In the genomic region with DNA sequence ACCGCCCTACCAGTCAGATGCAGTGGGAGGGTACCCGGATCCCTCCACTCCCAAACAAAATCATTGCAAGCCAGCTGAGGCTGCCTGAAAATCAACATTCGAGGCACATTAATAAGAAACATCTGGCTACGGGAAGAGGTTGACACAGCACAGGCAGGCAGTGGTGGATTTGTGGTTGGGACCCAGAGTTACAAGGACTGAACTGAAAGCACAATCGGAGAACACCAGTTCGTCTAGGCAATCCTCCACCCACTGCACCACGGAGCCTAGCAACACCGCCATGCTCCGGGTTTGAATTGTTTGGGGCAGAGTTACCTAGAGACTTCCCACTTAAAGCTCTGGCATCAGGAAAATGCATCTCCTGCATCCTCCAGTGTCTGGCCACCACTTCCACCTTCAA, we compare ENCODE assay signal across 10 mouse cellular contexts. TPM values are rescaled to one million over a fixed set of nuclear protein-coding genes. Genes with fewer than 3 reads are reported as not detected.
DNase-seq lines count a peak whose midpoint lies in the region; ATAC-seq and TF ChIP-seq lines count a peak whose summit lies in the region.
"Had no signal": no experiment of that assay in that cellular context is flagged by ENCODE, and none has a peak within 500 bp of the region (broad histone marks: within the 10 kb centered on the region; RNA-seq: fewer than 3 reads in every experiment).

No protein-coding gene starts in this region.

- peak overlapping the region; percentile 99 for H3K4me2 ChIP-seq in stomach, postnatal 0 days (replicated peaks; ENCODE audit: low read depth)

- WGBS in heart, adult 2 months = 34% methylated on average over 9 of the region's 9 CpGs
- 22% methylated on average over 9 of the region's 9 CpGs for WGBS in stomach, postnatal 0 days

- no peak for TF ChIP-seq EP300 in heart, adult 2 months (IDR thresholded peaks at IDR 0.05; ENCODE audit: insufficient read depth, low read depth, low read length)
- TF ChIP-seq EP300 in stomach, postnatal 0 days (optimal IDR thresholded peaks at IDR 0.05) = no peak

- H3K79me2 ChIP-seq in heart, adult 2 months (replicated peaks; ENCODE audit: control insufficient read depth, insufficient read depth, low read length) = no peaks in the 10 kb centered on the region

- intact Hi-C loops in heart, adult 2 months (cut with DNase I) = no loop called here
- intact Hi-C loops in heart, postnatal 14 days (cut with DNase I) = no loop called here

- H3K4me3 ChIP-seq in heart, adult 2 months = no peak overlapping the region
- peak overlapping the region; percentile 67 for H3K4me3 ChIP-seq in stomach, postnatal 0 days (ENCODE audit: low read depth, low read length)
- H3K4me3 ChIP-seq: erythroblast, embryonic 14.5 days; myocyte had no signal

- TF ChIP-seq CTCF in heart, adult 2 months (IDR thresholded peaks at IDR 0.05) = no peak
- no peak for TF ChIP-seq CTCF in stomach, postnatal 0 days (IDR thresholded peaks at IDR 0.05; ENCODE audit: low read depth)

- 0 out of 2 replicates have a peak, but pooled peaks cover 2% of the 10 kb centered on the region for H3K4me1 ChIP-seq in heart, adult 2 months (ENCODE audit: control insufficient read depth, insufficient read depth, low read length)
- H3K4me1 ChIP-seq in stomach, postnatal 0 days (replicated peaks; ENCODE audit: control insufficient read depth, insufficient read depth) = no peaks in the 10 kb centered on the region

- H3K27ac ChIP-seq in heart, adult 2 months = no peak overlapping the region
- H3K27ac ChIP-seq in stomach, postnatal 0 days (replicated peaks) = no peak overlapping the region

- no peak for ATAC-seq in stomach, postnatal 0 days (ENCODE audit: low FRiP score, low TSS enrichment)

- no peak overlapping the region for H3K9ac ChIP-seq in heart, adult 2 months (ENCODE audit: low read depth, low read length)
- peak overlapping the region; percentile 32; the same call in 1 of the 2 replicates for H3K9ac ChIP-seq in stomach, postnatal 0 days (ENCODE audit: low read length)

- no peaks in the 10 kb centered on the region for H3K27me3 ChIP-seq in heart, adult 2 months (ENCODE audit: control insufficient read depth, insufficient read depth, low read length)
- no peaks in the 10 kb centered on the region for H3K27me3 ChIP-seq in stomach, postnatal 0 days (ENCODE audit: control insufficient read depth, insufficient read depth, low read length)

- H3K36me3 ChIP-seq in heart, adult 2 months (ENCODE audit: control insufficient read depth, insufficient read depth, low read length) = no peaks in the 10 kb centered on the region
- no peaks in the 10 kb centered on the region for H3K36me3 ChIP-seq in stomach, postnatal 0 days (ENCODE audit: control insufficient read depth, insufficient read depth, low read length)

- DNase-seq in heart, adult 11 months = peak; percentile 90
- no peak for DNase-seq in heart, adult 2 months
- DNase-seq in embryo, embryonic 9.5 days (ENCODE audit: extremely low spot score) = peak; percentile 31
- peak; percentile 4 to 20 for DNase-seq in heart, postnatal 14 days
- DNase-seq in lung, postnatal 10 days = peak; percentile 22
- DNase-seq in stomach, postnatal 0 days (ENCODE audit: low spot score) = no peak
- DNase-seq in spleen, adult 12 weeks (ENCODE audit: low spot score) = no peak
- no peak for DNase-seq in natural killer cell, adult 2 months (ENCODE audit: low spot score in 2 of 2)

- H3K9me3 ChIP-seq in stomach, postnatal 0 days (ENCODE audit: control insufficient read depth, low read length) = no peaks in the 10 kb centered on the region

- TF ChIP-seq POLR2A in heart, adult 2 months (IDR thresholded peaks at IDR 0.05; ENCODE audit: insufficient read depth, low read depth, low read length) = no peak

RNA-seq across cellular contexts. Expression of a gene that starts 1.1 kb away (rescaled TPM):
- 1 to 10 TPM; 4.9 to 6.1 TPM for total RNA-seq in heart, adult 2 months (2021)
- polyA plus RNA-seq in heart, adult 2 months (2012; rRNA removed) = 2.3 and 4.1 TPM in 2 replicates
- 1 to 10 TPM; 7.2 to 9.6 TPM for total RNA-seq in heart, postnatal 14 days (2021)
- polyA plus RNA-seq in stomach, postnatal 0 days (2015; fragmentation: Nextera tagmentation; extraction: Ambion mirVana) = 2.3 and 2.9 TPM in 2 replicates
- polyA plus RNA-seq: erythroblast, embryonic 14.5 days had no signal

Comparison
In these comparisons a context has a peak if more than half of its experiments do, and no peak if none do; other contexts are left out.
1. DNase-seq: peak in heart, adult 11 months (single experiment), embryo, embryonic 9.5 days (single experiment), heart, postnatal 14 days (2 of 2) and lung, postnatal 10 days (single experiment); none in heart, adult 2 months (0 of 2), stomach, postnatal 0 days (single experiment), spleen, adult 12 weeks (single experiment) and natural killer cell, adult 2 months (0 of 2).